Mouse (Mus musculus) cerebellum, adult 8-10 months (tissue): ENCODE data around the gene Prpf18.
"Not testable (repeated sequence)": the region's sequence is repeated elsewhere in the genome, so short reads cannot be mapped to it uniquely, and the experiment has no call there.

Source experiments
- DNase-seq: peaks from one replicate; pipeline ENCODE4 v3.0.0; 2022

Prpf18 gene

GRCm38 (mm10) chr2:4651500-4652285 is at the start of gene Prpf18:
Gene Prpf18 (minus strand): TSS chr2:4652113.
- DNase-seq, result peak; percentile 88

DNA sequence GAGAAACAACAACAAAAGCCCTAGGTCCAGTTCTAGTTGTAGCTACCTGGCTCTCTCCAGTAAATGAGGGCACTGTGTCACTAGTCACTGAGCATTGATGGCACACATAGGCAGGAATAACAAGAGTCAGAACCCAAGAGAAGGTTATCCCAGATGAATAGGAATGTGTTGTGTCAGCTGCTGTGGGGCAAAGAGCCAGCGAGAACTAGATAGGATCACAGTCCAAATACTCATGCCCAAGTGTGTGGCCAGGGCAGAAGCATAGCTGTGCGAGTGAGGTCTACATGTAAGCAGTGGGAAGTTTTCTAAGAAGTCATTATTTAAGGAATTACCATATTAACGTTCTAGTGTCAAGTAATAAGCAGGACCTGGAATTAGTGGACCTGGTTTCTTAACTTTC is 28.0 kb upstream of the Prpf18 start:
- DNase-seq, result no peak

DNA sequence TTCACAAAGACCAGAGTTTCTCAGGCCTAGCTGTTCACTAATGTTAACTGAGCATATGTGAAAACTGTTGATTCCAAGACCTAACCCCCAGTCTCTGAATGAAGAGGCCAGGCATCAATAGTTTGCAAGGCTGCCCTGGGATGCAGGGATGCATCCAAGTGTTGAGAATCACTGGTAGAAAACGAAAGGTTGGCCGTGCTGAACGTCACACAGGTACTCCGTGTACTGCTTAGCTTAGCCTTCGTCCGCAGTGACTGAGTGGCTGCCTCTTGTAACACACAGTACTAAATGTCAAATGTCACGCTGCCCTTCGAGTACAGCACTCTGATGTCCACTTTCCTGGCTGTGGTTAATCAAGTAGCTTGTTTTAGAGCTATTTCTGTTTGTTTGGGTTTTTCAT is 19.7 kb upstream of the Prpf18 start:
- no peak for DNase-seq

- no peak for DNase-seq
Measured at GRCm38 (mm10) chr2:4669701-4670100, 17.8 kb upstream of the Prpf18 start.

- DNase-seq, result no peak
Measured at GRCm38 (mm10) chr2:4668626-4669025, 16.7 kb upstream of the Prpf18 start.

- no peak for DNase-seq
Measured at GRCm38 (mm10) chr2:4660677-4661076, 8.8 kb upstream of the Prpf18 start.

GRCm38 (mm10) chr2:4649646-4650045 is 2.3 kb downstream of the Prpf18 start:
- DNase-seq, result no peak

GRCm38 (mm10) chr2:4648094-4648493 is 3.8 kb downstream of the Prpf18 start:
- no peak for DNase-seq

DNA sequence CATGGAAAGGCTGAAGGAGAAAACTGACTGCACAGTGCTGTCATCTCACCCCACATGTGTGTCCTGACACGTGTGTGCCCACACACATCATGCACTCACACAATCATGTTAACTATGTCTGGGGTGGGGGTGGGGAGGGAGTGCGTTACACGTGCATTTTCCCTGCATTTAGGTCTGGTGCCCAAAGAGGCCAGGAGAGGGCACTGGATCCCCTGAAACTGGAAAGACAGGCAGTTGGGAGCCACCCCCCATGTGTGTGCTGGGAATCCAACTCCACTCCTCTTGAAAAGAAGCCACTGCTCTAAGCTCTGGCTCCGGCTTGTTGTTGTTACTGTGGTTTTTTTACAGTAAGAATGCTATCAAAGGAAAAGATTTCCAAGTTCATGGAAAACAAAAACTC is 6.8 kb downstream of the Prpf18 start:
- DNase-seq, result no peak

DNA sequence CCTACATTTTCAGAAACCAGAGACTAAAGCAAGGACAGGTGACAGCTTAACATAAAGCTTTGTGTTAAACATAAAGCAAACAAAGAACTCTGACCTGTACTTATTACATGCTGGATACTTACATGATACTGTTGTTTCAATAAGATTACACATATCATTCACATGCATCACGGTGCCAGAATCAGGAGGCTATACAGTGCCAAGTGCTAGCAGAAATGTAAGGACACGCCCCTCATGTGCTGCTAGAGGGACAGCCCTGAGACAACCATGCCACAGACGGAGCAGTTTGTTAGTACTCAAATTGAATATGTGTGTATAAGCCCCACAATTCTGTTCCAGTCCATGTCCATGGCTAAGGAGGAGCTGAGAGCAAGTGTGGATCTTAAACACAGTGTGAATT is 13.7 kb downstream of the Prpf18 start:
- DNase-seq, result no peak

GRCm38 (mm10) chr2:4636656-4637055 is 15.3 kb downstream of the Prpf18 start:
- no peak for DNase-seq

DNA sequence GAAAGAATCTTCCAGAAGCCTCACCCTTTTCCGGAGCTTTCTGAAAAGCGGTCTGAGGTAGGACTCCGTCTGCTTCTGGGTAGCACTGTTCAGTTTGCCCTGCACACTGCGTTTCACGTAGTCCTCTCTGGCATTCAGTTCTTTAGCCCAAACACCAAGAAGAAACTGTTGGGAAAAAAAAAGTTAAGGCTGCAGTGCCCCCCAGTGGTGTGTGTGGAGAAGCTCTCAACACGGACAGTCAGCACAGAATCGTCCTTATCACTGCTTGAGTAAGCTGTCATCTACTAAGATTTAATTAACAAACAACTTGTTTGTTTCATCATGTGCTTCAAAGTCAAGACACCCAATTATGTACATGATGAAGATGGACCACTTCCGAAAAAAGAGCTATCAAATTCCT is 16.1 kb downstream of the Prpf18 start:
- no peak for DNase-seq

DNA sequence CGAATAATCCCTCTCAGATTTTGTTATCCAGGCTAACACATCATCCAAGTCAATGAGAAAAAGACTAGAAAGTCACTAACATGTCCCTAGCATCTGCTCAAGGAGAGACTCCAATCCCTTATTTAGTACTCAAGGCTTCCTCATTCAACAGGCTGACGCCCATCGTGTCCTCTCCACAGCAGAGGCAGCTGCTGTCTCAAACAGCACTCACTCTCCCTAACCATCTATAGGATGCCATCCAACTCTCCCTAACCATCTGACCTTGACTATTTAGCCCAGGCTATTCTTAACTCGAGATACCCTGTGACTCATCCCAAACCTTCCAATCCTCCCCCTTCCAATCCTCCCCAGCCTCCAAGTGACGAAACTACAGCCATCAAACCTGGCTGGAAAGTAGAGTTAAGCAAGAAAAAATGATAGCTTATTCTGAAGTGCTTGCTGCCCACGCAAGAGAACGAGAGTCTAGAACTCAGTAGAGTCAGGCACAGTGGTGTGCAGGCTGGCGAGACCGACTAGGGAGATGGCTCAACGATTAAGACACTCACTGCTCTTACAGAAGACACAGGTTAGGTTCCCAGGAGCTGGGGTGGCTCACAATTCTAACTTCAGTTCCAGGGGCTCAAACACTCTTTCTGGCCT is 21.6 kb downstream of the Prpf18 start:
- no peak for DNase-seq

DNA sequence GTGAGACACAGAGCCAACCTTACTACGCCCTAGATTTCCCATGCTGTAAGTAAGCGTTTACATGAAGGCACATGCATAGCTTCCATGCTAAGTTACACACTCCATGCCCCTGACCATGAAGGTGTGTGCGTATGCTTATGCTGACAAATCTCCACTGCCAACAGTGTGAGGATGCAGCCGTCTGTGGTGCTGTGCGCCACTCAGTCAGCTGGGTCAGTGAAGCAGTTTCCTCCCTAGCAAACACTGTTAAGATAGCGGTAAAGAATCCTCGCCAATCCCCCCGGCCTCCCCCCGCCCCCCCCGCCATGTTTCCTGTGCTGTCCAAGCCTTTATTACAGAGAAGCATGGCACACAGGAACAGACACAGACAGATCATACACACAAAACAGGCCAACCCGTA is 22.4 kb downstream of the Prpf18 start:
- no peak for DNase-seq

- no peak for DNase-seq
Measured at GRCm38 (mm10) chr2:4628920-4629319, 23.0 kb downstream of the Prpf18 start.

DNA sequence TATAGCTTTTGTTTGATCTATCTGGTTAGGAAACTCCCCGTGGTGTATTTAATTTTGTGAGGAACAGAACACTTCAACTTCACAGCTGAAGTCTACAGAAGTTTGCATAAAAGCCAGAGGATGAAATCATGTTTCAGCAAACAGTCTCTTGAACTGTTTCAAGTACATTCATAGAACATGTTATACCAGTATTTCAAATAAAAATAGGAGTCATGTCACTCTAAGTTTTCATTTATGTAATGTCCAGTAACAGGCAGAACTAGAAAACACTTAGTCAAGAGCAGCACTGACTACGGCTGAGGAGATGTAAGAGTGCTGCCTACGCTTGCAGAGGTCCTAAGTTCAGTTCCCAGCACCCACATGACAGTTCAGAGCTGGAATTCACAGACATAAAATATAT is 25.0 kb downstream of the Prpf18 start:
- no peak for DNase-seq

DNA sequence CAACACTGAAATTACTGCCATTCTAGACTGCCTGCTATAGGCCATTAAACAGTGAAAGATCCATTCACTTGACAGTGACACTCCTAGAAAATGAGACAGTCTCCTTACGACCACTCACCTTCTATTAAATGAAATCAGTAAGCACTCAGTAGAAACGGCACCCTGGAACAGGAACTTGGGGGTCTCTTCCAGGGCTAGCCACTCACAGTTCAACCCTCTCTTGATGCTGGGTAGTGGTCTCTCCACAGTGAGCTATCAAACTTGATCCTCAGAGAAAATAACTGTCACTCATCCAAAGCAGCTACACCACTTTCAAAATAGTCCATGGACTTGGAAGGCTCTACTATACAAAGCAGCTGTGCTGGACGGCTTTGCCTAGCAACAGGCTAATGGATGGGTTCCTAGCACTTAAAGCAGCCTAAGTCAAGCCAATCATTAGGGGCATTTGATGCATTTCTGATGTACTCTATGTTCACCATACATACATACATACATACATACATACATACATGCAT is 30.4 kb downstream of the Prpf18 start:
- no peak for DNase-seq

- DNase-seq, result no peak
Measured at GRCm38 (mm10) chr2:4620640-4621401, 31.1 kb downstream of the Prpf18 start.

GRCm38 (mm10) chr2:4619893-4620593 is 31.9 kb downstream of the Prpf18 start:
- no peak for DNase-seq

DNA sequence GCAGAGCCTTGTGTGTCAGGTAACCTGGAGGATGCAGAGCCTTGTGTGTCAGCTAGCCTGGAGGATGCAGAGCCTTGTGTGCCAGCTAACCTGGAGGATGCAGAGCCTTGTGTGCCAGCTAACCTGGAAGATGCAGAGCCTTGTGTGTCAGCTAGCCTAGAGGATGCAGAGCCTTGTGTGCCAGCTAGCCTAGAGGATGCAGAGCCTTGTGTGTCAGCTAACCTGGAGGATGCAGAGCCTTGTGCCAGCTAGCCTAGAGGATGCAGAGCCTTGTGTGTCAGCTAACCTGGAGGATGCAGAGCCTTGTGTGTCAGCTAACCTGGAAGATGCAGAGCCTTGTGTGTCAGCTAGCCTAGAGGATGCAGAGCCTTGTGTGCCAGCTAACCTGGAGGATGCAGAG is 32.8 kb downstream of the Prpf18 start:
- not testable (repeated sequence) for DNase-seq

- no peak for DNase-seq
Measured at GRCm38 (mm10) chr2:4616995-4617394, 34.9 kb downstream of the Prpf18 start.

GRCm38 (mm10) chr2:4615014-4615546 is 36.8 kb downstream of the Prpf18 start:
- no peak for DNase-seq
